Mouse (Mus musculus): ENCODE measurements around the gene Cptp. TPM values are rescaled to one million over a fixed set of nuclear protein-coding genes. Genes with fewer than 3 reads are reported as not detected.

Cptp gene
- total RNA-seq, 4 experiments from 2014 or later = 11.0 to 18.7 (median 16.1) TPM

Small RNA genes lying within 50 kb of the gene (microRNA-seq; reads per million reads assigned to microRNA genes)
- gene Gm22991 = not detected

Other genes with a start within 250 kb of the Cptp start
- gene Cdk11b, start 244.6 kb downstream of the Cptp start, total RNA-seq (2022) = 10 to 100 TPM; 22.7 to 30.1 (median 27.5) TPM
- gene Gm10563, start 224.0 kb downstream of the Cptp start, total RNA-seq (2022) = not detected
- 1 to 10 TPM in 2 of 4 experiments, under 1 TPM in 2; 0.70 to 1.6 (median 1.1) TPM for gene Mmp23, start 216.1 kb downstream of the Cptp start, total RNA-seq (2022)
- 10 to 100 TPM; 17.8 to 22.6 (median 18.8) TPM for gene Mib2, start 200.2 kb downstream of the Cptp start, total RNA-seq (2022)
- gene Fndc10, start 175.1 kb downstream of the Cptp start, total RNA-seq (2022) = 1 to 10 TPM in 3 of 4 experiments, under 1 TPM in 1; 0.70 to 1.5 (median 1.1) TPM
- gene Ssu72, start 164.6 kb downstream of the Cptp start, total RNA-seq (2022) = 10 to 100 TPM; 37.8 to 42.0 (median 38.2) TPM
- under 1 TPM; 0.19 to 0.62 (median 0.37) TPM for gene Tmem240, start 134.6 kb downstream of the Cptp start, total RNA-seq (2022)
- 10 to 100 TPM; 23.8 to 25.1 (median 23.9) TPM for gene Atad3a, start 108.3 kb downstream of the Cptp start, total RNA-seq (2022)
- gene Vwa1, start 94.7 kb downstream of the Cptp start, total RNA-seq (2022) = 1 to 10 TPM; 4.0 to 8.9 (median 6.2) TPM
- gene Tmem88b, start 83.6 kb downstream of the Cptp start, total RNA-seq (2022) = under 1 TPM; 0.21 to 0.72 (median 0.31) TPM
- not detected for gene Ankrd65, start 79.0 kb downstream of the Cptp start, total RNA-seq (2022)
- 10 to 100 TPM; 46.2 to 50.5 (median 47.7) TPM for gene Mrpl20, start 66.6 kb downstream of the Cptp start, total RNA-seq (2022)
- 10 to 100 TPM; 11.6 to 19.5 (median 15.0) TPM for gene Ccnl2, start 57.0 kb downstream of the Cptp start, total RNA-seq (2022)
- gene Aurkaip1, start 38.2 kb downstream of the Cptp start, total RNA-seq (2022) = 10 to 100 TPM; 73.1 to 83.9 (median 79.0) TPM
- gene Mxra8, start 29.8 kb downstream of the Cptp start, total RNA-seq (2022) = 10 to 100 TPM; 16.5 to 34.5 (median 24.9) TPM
- 100 to 1,000 TPM; 117 to 124 (median 120) TPM for gene Dvl1, start 22.0 kb downstream of the Cptp start, total RNA-seq (2022)
- gene Tas1r3, start 6.1 kb downstream of the Cptp start, total RNA-seq (2022) = under 1 TPM in 2 of 4 experiments, not detected in 2; 0.11 to 0.12 TPM
- 10 to 100 TPM; 13.0 to 16.8 (median 14.1) TPM for gene Ints11, start 106 bp upstream of the Cptp start, total RNA-seq (2022)
- 10 to 100 TPM; 14.2 to 17.0 (median 14.9) TPM for gene Pusl1, start 22.3 kb upstream of the Cptp start, total RNA-seq (2022)
- gene Acap3, start 22.4 kb upstream of the Cptp start, total RNA-seq (2022) = 1 to 10 TPM; 5.6 to 8.3 (median 7.2) TPM
- 10 to 100 TPM; 53.4 to 69.1 (median 58.7) TPM for gene Ube2j2, start 74.4 kb upstream of the Cptp start, total RNA-seq (2022)
- gene C1qtnf12, start 92.9 kb upstream of the Cptp start, total RNA-seq (2022) = 10 to 100 TPM; 14.6 to 22.4 (median 20.8) TPM
- 1 to 10 TPM in 3 of 4 experiments, under 1 TPM in 1; 0.94 to 1.8 (median 1.6) TPM for gene B3galt6, start 123.2 kb upstream of the Cptp start, total RNA-seq (2022)
- gene Sdf4, start 123.4 kb upstream of the Cptp start, total RNA-seq (2022) = 10 to 100 TPM; 68.8 to 85.8 (median 77.5) TPM
- gene Tnfrsf4, start 144.4 kb upstream of the Cptp start, total RNA-seq (2022) = 1 to 10 TPM in 3 of 4 experiments, under 1 TPM in 1; 0.65 to 1.9 (median 1.4) TPM
- not detected for gene Tnfrsf18, start 156.7 kb upstream of the Cptp start, total RNA-seq (2022)
- gene Ttll10, start 190.0 kb upstream of the Cptp start, total RNA-seq (2022) = not detected
- 1 to 10 TPM; 2.1 to 4.2 (median 2.4) TPM for gene 9430015G10Rik, start 240.5 kb upstream of the Cptp start, total RNA-seq (2022)